ENCODE assay signal across 22 mouse cellular contexts in the genomic region with DNA sequence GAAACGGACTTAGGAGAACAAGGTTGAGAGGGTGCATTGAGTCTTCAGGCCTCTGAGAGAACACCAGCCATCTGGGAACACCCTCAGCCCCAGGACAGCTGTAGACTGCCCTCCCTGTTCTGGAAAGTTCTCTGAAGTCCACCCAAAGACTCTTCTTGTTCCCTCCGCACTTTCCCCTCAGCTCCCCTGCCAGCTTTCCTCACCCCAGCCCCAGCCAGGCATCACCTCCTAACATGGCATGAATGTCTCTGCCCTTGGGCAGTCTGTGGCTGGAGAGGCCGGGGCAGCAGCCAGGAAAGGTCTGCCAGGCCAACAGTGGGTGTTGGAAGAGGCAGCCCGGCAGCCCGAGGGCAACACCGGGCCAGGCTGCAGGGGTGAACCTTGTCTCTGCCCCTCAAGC. TPM values are rescaled to one million over a fixed set of nuclear protein-coding genes. Genes with fewer than 3 reads are reported as not detected.
DNase-seq lines count a peak whose midpoint lies in the region; ATAC-seq lines count a peak whose summit lies in the region.
"Had no signal": no experiment of that assay in that cellular context is flagged by ENCODE, and none has a peak within 500 bp of the region (broad histone marks: within the 10 kb centered on the region; RNA-seq: fewer than 3 reads in every experiment).

No protein-coding gene starts in this region.

- no peak overlapping the region for H3K4me3 ChIP-seq in hindbrain, embryonic 10.5 days
- no peak overlapping the region for H3K4me3 ChIP-seq in hindbrain, embryonic 14.5 days (replicated peaks; ENCODE audit: low read length)
- H3K4me3 ChIP-seq: forebrain, embryonic 13.5 days; heart, embryonic 15.5 days; midbrain, embryonic 12.5 days had no signal

- 88% methylated on average over 6 of the region's 6 CpGs for WGBS in hindbrain, embryonic 10.5 days
- 86% methylated on average over 6 of the region's 6 CpGs for WGBS in hindbrain, embryonic 14.5 days

- intact Hi-C loops in heart, postnatal 14 days (cut with DNase I) = no loop called here

- no peak overlapping the region for H3K4me2 ChIP-seq in hindbrain, embryonic 14.5 days (replicated peaks)
- H3K4me2 ChIP-seq: forebrain, embryonic 13.5 days; heart, embryonic 15.5 days; liver, embryonic 11.5 days; lung, embryonic 14.5 days; midbrain, embryonic 12.5 days had no signal

- no peaks in the 10 kb centered on the region for H3K36me3 ChIP-seq in hindbrain, embryonic 10.5 days
- H3K36me3 ChIP-seq in hindbrain, embryonic 14.5 days (replicated peaks; ENCODE audit: control insufficient read depth, insufficient read depth) = no peaks in the 10 kb centered on the region
- H3K36me3 ChIP-seq: heart, embryonic 15.5 days; midbrain, embryonic 12.5 days had no signal

- ATAC-seq in hindbrain, embryonic 14.5 days (ENCODE audit: low FRiP score) = no peak
- ATAC-seq: forebrain, embryonic 13.5 days; hindbrain, embryonic 16.5 days; intestine, postnatal 0 days had no signal

- H3K9ac ChIP-seq in hindbrain, embryonic 14.5 days = no peak overlapping the region
- H3K9ac ChIP-seq: forebrain, embryonic 13.5 days; heart, embryonic 15.5 days; lung, embryonic 14.5 days had no signal

- H3K9me3 ChIP-seq in hindbrain, embryonic 10.5 days = no peaks in the 10 kb centered on the region
- no peaks in the 10 kb centered on the region for H3K9me3 ChIP-seq in hindbrain, embryonic 14.5 days (ENCODE audit: control insufficient read depth, low read length)
- H3K9me3 ChIP-seq: forebrain, embryonic 13.5 days; heart, embryonic 15.5 days; midbrain, embryonic 12.5 days had no signal

- 0 out of 2 replicates have a peak overlapping the region, but pooled peaks have one; percentile 31 for H3K27ac ChIP-seq in hindbrain, embryonic 10.5 days
- no peak overlapping the region for H3K27ac ChIP-seq in hindbrain, embryonic 14.5 days
- H3K27ac ChIP-seq: forebrain, embryonic 13.5 days; heart, embryonic 15.5 days; midbrain, embryonic 12.5 days had no signal

- H3K4me1 ChIP-seq in hindbrain, embryonic 10.5 days (replicated peaks) = peaks cover 72% of the 10 kb centered on the region
- peaks cover 12% of the 10 kb centered on the region for H3K4me1 ChIP-seq in hindbrain, embryonic 14.5 days (replicated peaks; ENCODE audit: control insufficient read depth, insufficient read depth, low read length)

- H3K27me3 ChIP-seq in hindbrain, embryonic 10.5 days (ENCODE audit: insufficient read depth, poor library complexity, severe bottlenecking) = no peaks in the 10 kb centered on the region
- H3K27me3 ChIP-seq in hindbrain, embryonic 14.5 days (ENCODE audit: control insufficient read depth, insufficient read depth, low read length) = no peaks in the 10 kb centered on the region
- H3K27me3 ChIP-seq: CH12.LX; forebrain, embryonic 13.5 days; midbrain, embryonic 12.5 days had no signal

- DNase-seq in adrenal gland, postnatal 10 days = peak; percentile 56
- no peak for DNase-seq in adrenal gland, adult 18-20 months (ENCODE audit: low spot score in 2 of 2)
- DNase-seq in hindbrain, embryonic 10.5 days (ENCODE audit: low spot score) = no peak
- DNase-seq in hindbrain, embryonic 14.5 days (ENCODE audit: low spot score) = no peak
- peak; percentile 61 for DNase-seq in Muller cell, postnatal 12 days (ENCODE audit: inconsistent ontology term)
- peak; percentile 56 to 69 for DNase-seq in heart, postnatal 14 days
- DNase-seq in B cell, adult 2 months = no peak
- no peak for DNase-seq in layer of hippocampus, adult 18-20 months (ENCODE audit: low spot score in 2 of 2)
- DNase-seq: cerebellum, adult 11 months; cerebellum, postnatal 25 days; kidney, postnatal 4 days; lung, embryonic 14.5 days; lung, postnatal 4 days; right cerebral cortex, postnatal 25 days; thymus, postnatal 36 days had no signal

RNA-seq across cellular contexts. Expression of a gene that starts 27.4 kb away (rescaled TPM):
- total RNA-seq in adrenal gland, postnatal 10 days (2021) = 10 to 100 TPM; 11.5 to 19.7 TPM
- 10 to 100 TPM in 1 of 2 experiments, 1 to 10 TPM in 1; 6.8 to 99.4 TPM for total RNA-seq in adrenal gland, adult 18-20 months (2021)
- polyA plus RNA-seq in hindbrain, embryonic 10.5 days (2016; fragmentation: Nextera tagmentation; extraction: Ambion mirVana) = 23.4 and 26.1 TPM in 2 replicates
- 8.3 and 10.2 TPM in 2 replicates for polyA plus RNA-seq in hindbrain, embryonic 14.5 days (2014; fragmentation: Nextera tagmentation; extraction: Ambion mirVana)
- 10 to 100 TPM; 51.5 to 72.3 TPM for total RNA-seq in heart, postnatal 14 days (2021)
- total RNA-seq in layer of hippocampus, adult 18-20 months (2021) = 1 to 10 TPM; 7.0 to 7.2 TPM

Comparison
In these comparisons a context has a peak if more than half of its experiments do, and no peak if none do; other contexts are left out.
1. DNase-seq: peak in adrenal gland, postnatal 10 days (single experiment), Muller cell, postnatal 12 days (single experiment) and heart, postnatal 14 days (2 of 2); none in adrenal gland, adult 18-20 months (0 of 2), hindbrain, embryonic 10.5 days (single experiment), hindbrain, embryonic 14.5 days (single experiment), B cell, adult 2 months (0 of 2) and layer of hippocampus, adult 18-20 months (0 of 2).